Mouse (Mus musculus): ENCODE data around the gene Gtf3c5. TPM values are rescaled to one million over a fixed set of nuclear protein-coding genes. Genes with fewer than 3 reads are reported as not detected.
A peak's percentile ranks its signal among the peaks of the same experiment; 100 is the strongest.

The Gtf3c5 gene
- polyA plus RNA-seq, 1 experiment from 2014 or later, result 62.6 TPM

- Histone ChIP-seq H3K4me1 (peaks cover 5% of the 10 kb centered on the region; the same call in 1 of the 2 replicates), H3K27me3 (ENCODE audit: poor library complexity, severe bottlenecking) (no peaks in the 10 kb centered on the region), H3K27ac (peak overlapping the region; percentile 37), H3K4me3 (no peak overlapping the region), H3K36me3 (replicated peaks) (peaks cover 100% of the 10 kb centered on the region), H3K9me3 (no peaks in the 10 kb centered on the region)
- peak; percentile 80 for DNase-seq (ENCODE audit: extremely low spot score, low spot score)
- WGBS, result 49% methylated on average over 11 of the region's 11 CpGs
These were observed 36.0 kb downstream of the Gtf3c5 start for GRCm38 (mm10) chr2:28547237-28548172.

GRCm38 (mm10) chr2:28546560-28546959 lies 37.0 kb downstream of the Gtf3c5 start:
- peaks cover 5% of the 10 kb centered on the region; the same call in 1 of the 2 replicates for H3K4me1 ChIP-seq
- DNase-seq (ENCODE audit: extremely low spot score, low spot score), result no peak
- H3K27ac ChIP-seq, result no peak overlapping the region
- 81% methylated on average over 6 of the region's 6 CpGs for WGBS
- peaks cover 100% of the 10 kb centered on the region for H3K36me3 ChIP-seq (replicated peaks)
- no peak overlapping the region for H3K4me3 ChIP-seq
- no peaks in the 10 kb centered on the region for H3K9me3 ChIP-seq
- no peaks in the 10 kb centered on the region for H3K27me3 ChIP-seq (ENCODE audit: poor library complexity, severe bottlenecking)

GRCm38 (mm10) chr2:28545976-28546375 lies 37.6 kb downstream of the Gtf3c5 start:
- Histone ChIP-seq H3K27ac (no peak overlapping the region), H3K9me3 (no peaks in the 10 kb centered on the region), H3K27me3 (ENCODE audit: poor library complexity, severe bottlenecking) (no peaks in the 10 kb centered on the region), H3K4me1 (peaks cover 5% of the 10 kb centered on the region; the same call in 1 of the 2 replicates), H3K36me3 (replicated peaks) (peaks cover 96% of the 10 kb centered on the region), H3K4me3 (no peak overlapping the region)
- DNase-seq (ENCODE audit: extremely low spot score, low spot score), result no peak

- Histone ChIP-seq H3K9me3 (no peaks in the 10 kb centered on the region), H3K4me3 (no peak overlapping the region), H3K27ac (no peak overlapping the region), H3K4me1 (peaks cover 24% of the 10 kb centered on the region), H3K27me3 (ENCODE audit: poor library complexity, severe bottlenecking) (no peaks in the 10 kb centered on the region), H3K36me3 (replicated peaks) (peaks cover 81% of the 10 kb centered on the region)
- 95% methylated on average over 8 of the region's 8 CpGs for WGBS
- DNase-seq (ENCODE audit: extremely low spot score, low spot score), result no peak
These were observed 39.7 kb downstream of the Gtf3c5 start for GRCm38 (mm10) chr2:28543894-28544293.

GRCm38 (mm10) chr2:28540587-28541227 lies 42.8 kb downstream of the Gtf3c5 start:
- no peaks in the 10 kb centered on the region for H3K9me3 ChIP-seq
- peaks cover 51% of the 10 kb centered on the region for H3K4me1 ChIP-seq
- no peak overlapping the region for H3K27ac ChIP-seq
- WGBS, result 80% methylated on average over 8 of the region's 8 CpGs
- peaks cover 49% of the 10 kb centered on the region for H3K36me3 ChIP-seq (replicated peaks)
- DNase-seq (ENCODE audit: extremely low spot score, low spot score), result no peak
- H3K27me3 ChIP-seq (ENCODE audit: poor library complexity, severe bottlenecking), result no peaks in the 10 kb centered on the region
- no peak overlapping the region for H3K4me3 ChIP-seq

- no peaks in the 10 kb centered on the region for H3K9me3 ChIP-seq
- peaks cover 58% of the 10 kb centered on the region for H3K4me1 ChIP-seq
- no peaks in the 10 kb centered on the region for H3K27me3 ChIP-seq (ENCODE audit: poor library complexity, severe bottlenecking)
- 71% methylated on average over 2 of the region's 2 CpGs for WGBS
- DNase-seq (ENCODE audit: extremely low spot score, low spot score), result no peak
- H3K36me3 ChIP-seq (replicated peaks), result peaks cover 41% of the 10 kb centered on the region
- H3K27ac ChIP-seq, result peak overlapping the region; percentile 44
- H3K4me3 ChIP-seq, result no peak overlapping the region
These were observed 43.6 kb downstream of the Gtf3c5 start for GRCm38 (mm10) chr2:28539949-28540348.

GRCm38 (mm10) chr2:28539206-28539605 lies 44.3 kb downstream of the Gtf3c5 start:
- no peak for DNase-seq (ENCODE audit: extremely low spot score, low spot score)
- WGBS, result 60% methylated on average over 7 of the region's 7 CpGs
- Histone ChIP-seq H3K27me3 (ENCODE audit: poor library complexity, severe bottlenecking) (peaks cover 6% of the 10 kb centered on the region), H3K9me3 (no peaks in the 10 kb centered on the region), H3K36me3 (replicated peaks) (peaks cover 34% of the 10 kb centered on the region), H3K4me1 (peaks cover 66% of the 10 kb centered on the region), H3K4me3 (no peak overlapping the region), H3K27ac (peak overlapping the region; percentile 44)

GRCm38 (mm10) chr2:28538817-28539128 lies 44.8 kb downstream of the Gtf3c5 start:
- Histone ChIP-seq H3K4me1 (peaks cover 70% of the 10 kb centered on the region), H3K27ac (peak overlapping the region; percentile 44), H3K36me3 (replicated peaks) (peaks cover 29% of the 10 kb centered on the region), H3K4me3 (no peak overlapping the region), H3K27me3 (ENCODE audit: poor library complexity, severe bottlenecking) (peaks cover 10% of the 10 kb centered on the region), H3K9me3 (no peaks in the 10 kb centered on the region)
- DNase-seq (ENCODE audit: extremely low spot score, low spot score), result no peak
- 77% methylated on average over 1 of the region's 1 CpGs for WGBS

- no peak for DNase-seq (ENCODE audit: extremely low spot score, low spot score)
- 79% methylated on average over 8 of the region's 8 CpGs for WGBS
- H3K4me3 ChIP-seq, result no peak overlapping the region
These were observed 45.3 kb downstream of the Gtf3c5 start for GRCm38 (mm10) chr2:28537995-28538816.

GRCm38 (mm10) chr2:28537634-28537920 lies 46.0 kb downstream of the Gtf3c5 start:
- no peak overlapping the region for H3K4me3 ChIP-seq
- WGBS, result 41% methylated on average over 4 of the region's 4 CpGs
- H3K27ac ChIP-seq, result no peak overlapping the region
- no peak for DNase-seq (ENCODE audit: extremely low spot score, low spot score)
- H3K36me3 ChIP-seq (replicated peaks), result peaks cover 18% of the 10 kb centered on the region
- no peaks in the 10 kb centered on the region for H3K9me3 ChIP-seq
- H3K27me3 ChIP-seq (ENCODE audit: poor library complexity, severe bottlenecking), result peaks cover 14% of the 10 kb centered on the region
- H3K4me1 ChIP-seq, result peaks cover 82% of the 10 kb centered on the region

More at GRCm38 (mm10) chr2:28537995-28538816, 45.3 kb downstream of the Gtf3c5 start:
- peaks cover 24% of the 10 kb centered on the region for H3K36me3 ChIP-seq (replicated peaks)
- H3K27me3 ChIP-seq (ENCODE audit: poor library complexity, severe bottlenecking), result peaks cover 14% of the 10 kb centered on the region
- no peaks in the 10 kb centered on the region for H3K9me3 ChIP-seq
- peak overlapping the region; percentile 44 for H3K27ac ChIP-seq
- peaks cover 76% of the 10 kb centered on the region for H3K4me1 ChIP-seq

- 84% methylated on average over 11 of the region's 11 CpGs for WGBS
- no peak for DNase-seq (ENCODE audit: extremely low spot score, low spot score)
- H3K27me3 ChIP-seq (ENCODE audit: poor library complexity, severe bottlenecking), result peaks cover 14% of the 10 kb centered on the region
- H3K36me3 ChIP-seq (replicated peaks), result peaks cover 12% of the 10 kb centered on the region
- no peaks in the 10 kb centered on the region for H3K9me3 ChIP-seq
- no peak overlapping the region for H3K4me3 ChIP-seq
- H3K27ac ChIP-seq, result peak overlapping the region; percentile 20; the same call in 1 of the 2 replicates
- peaks cover 88% of the 10 kb centered on the region for H3K4me1 ChIP-seq
These were observed 46.6 kb downstream of the Gtf3c5 start for GRCm38 (mm10) chr2:28536766-28537633.

GRCm38 (mm10) chr2:28536166-28536565 lies 47.4 kb downstream of the Gtf3c5 start:
- Histone ChIP-seq H3K36me3 (replicated peaks) (peaks cover 5% of the 10 kb centered on the region; the same call in 1 of the 2 replicates), H3K27me3 (ENCODE audit: poor library complexity, severe bottlenecking) (peaks cover 14% of the 10 kb centered on the region)
- DNase-seq (ENCODE audit: extremely low spot score, low spot score), result no peak

More at GRCm38 (mm10) chr2:28536166-28536565, 47.4 kb downstream of the Gtf3c5 start:
- Histone ChIP-seq H3K4me1 (peaks cover 95% of the 10 kb centered on the region), H3K9me3 (no peaks in the 10 kb centered on the region), H3K4me3 (no peak overlapping the region), H3K27ac (peak overlapping the region; percentile 84)
- WGBS, result 69% methylated on average over 4 of the region's 4 CpGs

All from forebrain, embryonic 10.5 days (tissue).